Mouse (Mus musculus) neural tube, embryonic 14.5 days (tissue): ENCODE results near the gene Ubox5. TPM values are rescaled to one million over a fixed set of nuclear protein-coding genes. Genes with fewer than 3 reads are reported as not detected.

ENCODE experiments used
- ATAC-seq: fragments of 200-750 bp; cut with Nextera tagmentation; 2 replicates; pipeline ENCODE4 v1.8.0; 2017; ENCODE audit warnings: low read depth, mild to moderate bottlenecking, moderate TSS enrichment, moderate library complexity
- H3K27ac ChIP-seq: fragments of 300-500 bp; sonication (generic); 2 replicates; pipeline ENCODE4 v1.5.1; 2014; ENCODE audit warnings: low read depth, mild to moderate bottlenecking, control low read depth, low read length, moderate library complexity, mixed read lengths
- H3K27me3 ChIP-seq: fragments of 300-500 bp; sonication (generic); 2 replicates; pipeline ENCODE4 v1.6.1; 2014; ENCODE audit warnings: low read length; ENCODE audit not compliant: control insufficient read depth, insufficient read depth
- H3K36me3 ChIP-seq: fragments of 300-500 bp; sonication (generic); 2 replicates; pipeline ENCODE4 v1.6.1; 2014; ENCODE audit warnings: low read length, mixed read lengths; ENCODE audit not compliant: control insufficient read depth, insufficient read depth
- H3K4me1 ChIP-seq: fragments of 300-500 bp; sonication (generic); 2 replicates; pipeline ENCODE4 v1.6.1; 2014; ENCODE audit warnings: low read length; ENCODE audit not compliant: control insufficient read depth, insufficient read depth
- H3K4me2 ChIP-seq: fragments of 300-500 bp; sonication (generic); 2 replicates; pipeline ENCODE4 v1.6.1; 2014; ENCODE audit warnings: mild to moderate bottlenecking, low read depth, low read length, control low read depth
- H3K4me3 ChIP-seq: fragments of 300-500 bp; sonication (generic); 2 replicates; pipeline ENCODE4 v1.5.1; 2014; ENCODE audit warnings: low read depth, low read length, control low read depth, mixed read lengths
- H3K9ac ChIP-seq: fragments of 300-500 bp; sonication (generic); replicated peaks from 2 replicates; pipeline ENCODE4 v1.6.1; 2014; ENCODE audit warnings: low read depth, mild to moderate bottlenecking, control low read depth, low read length, mixed read lengths
- H3K9me3 ChIP-seq: fragments of 300-500 bp; sonication (generic); 2 replicates; pipeline ENCODE4 v1.6.1; 2016; ENCODE audit warnings: low read length; ENCODE audit not compliant: control insufficient read depth
- WGBS: fragments of 180-500 bp; shearing (Covaris S2); extraction: QIAGEN DNeasy Blood & Tissue Kit; methylation state at CpG from one replicate; pipeline ENCODE4 v1.1.7; 2014; 5-methylcytosine and 5-hydroxymethylcytosine counted together
- polyA plus RNA-seq: library from polyadenylated mRNA; unstranded; fragments of >200 nt; fragmentation: Nextera tagmentation; extraction: Ambion mirVana; gene quantifications from 2 replicates; pipeline ENCODE4 v1.2.1, GENCODE M21; 2014

The Ubox5 gene
- polyA plus RNA-seq, 1 experiment from 2014 or later: 11.3 TPM

DNA sequence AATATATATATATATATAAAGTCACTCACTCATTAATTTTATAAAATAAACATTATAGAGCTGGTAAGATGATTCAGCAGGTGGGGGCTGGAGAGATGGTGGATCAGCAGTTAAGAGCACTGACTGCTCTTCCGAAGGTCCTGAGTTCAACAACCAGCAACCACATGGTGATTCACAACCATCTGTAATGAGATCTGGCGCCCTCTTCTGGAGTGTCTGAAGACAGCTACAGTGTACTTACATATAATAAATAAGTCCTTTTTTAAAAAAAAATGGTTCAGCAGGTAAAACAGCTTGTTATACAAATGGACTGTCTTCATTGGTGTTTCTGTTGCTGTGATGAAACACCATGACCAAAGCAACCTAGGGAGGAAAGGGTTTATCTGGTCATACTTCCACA is 71.8 kb downstream of the Ubox5 start:
- 83% methylated on average over 2 of the region's 2 CpGs for WGBS

DNA sequence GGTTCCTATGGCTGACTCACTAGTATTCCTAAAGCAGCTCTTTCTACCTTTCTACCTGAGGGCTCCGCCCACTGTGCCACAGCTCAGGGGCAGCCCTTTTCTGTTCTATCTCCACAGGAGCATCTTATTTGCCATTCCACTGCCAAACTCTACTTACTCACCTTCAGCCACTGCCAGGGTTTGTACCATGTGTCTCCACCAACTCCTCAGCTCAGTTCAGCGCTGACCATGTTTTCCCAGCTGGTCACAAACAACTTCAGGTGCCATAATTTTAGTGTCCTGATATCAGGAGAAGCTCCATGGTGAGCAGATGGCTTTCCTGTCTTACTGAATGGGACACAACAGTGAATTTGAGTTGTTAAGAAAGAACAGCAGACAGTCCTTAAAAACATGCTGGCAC is 72.4 kb downstream of the Ubox5 start:
- H3K27ac ChIP-seq: no peak overlapping the region
- no peak overlapping the region for H3K4me2 ChIP-seq
- no peaks in the 10 kb centered on the region for H3K27me3 ChIP-seq
- H3K9me3 ChIP-seq: no peaks in the 10 kb centered on the region
- WGBS: 96% methylated on average over 2 of the region's 2 CpGs
- H3K9ac ChIP-seq: no peak overlapping the region
- no peaks in the 10 kb centered on the region for H3K4me1 ChIP-seq
- ATAC-seq: no peak
- no peak overlapping the region for H3K4me3 ChIP-seq
- H3K36me3 ChIP-seq: peaks cover 34% of the 10 kb centered on the region

More for the DNA sequence above, 71.8 kb downstream of the Ubox5 start:
- Histone ChIP-seq H3K27me3 (no peaks in the 10 kb centered on the region), H3K9me3 (no peaks in the 10 kb centered on the region), H3K36me3 (peaks cover 28% of the 10 kb centered on the region), H3K4me2 (no peak overlapping the region), H3K27ac (no peak overlapping the region), H3K4me3 (no peak overlapping the region), H3K9ac (no peak overlapping the region), H3K4me1 (no peaks in the 10 kb centered on the region)
- no peak for ATAC-seq

DNA sequence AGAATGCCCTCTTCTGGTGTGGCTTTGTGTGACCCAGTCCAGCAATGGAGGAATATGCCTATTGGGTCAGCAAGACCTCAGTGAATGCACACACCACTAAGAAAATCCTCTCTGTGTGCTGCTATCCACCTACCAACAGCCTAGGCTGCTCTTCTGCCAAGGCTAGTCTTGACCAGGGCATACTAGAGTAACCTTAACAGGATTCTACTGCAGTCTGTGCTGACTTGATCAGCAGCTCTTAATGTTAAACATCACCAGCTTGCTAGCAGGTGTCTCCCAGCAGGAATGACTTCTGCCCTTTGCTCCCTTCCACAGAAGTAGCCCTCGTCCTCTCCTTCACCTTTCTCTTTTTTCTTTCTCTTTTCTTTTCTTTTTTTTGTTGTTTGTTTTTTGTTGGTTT is 73.5 kb downstream of the Ubox5 start:
- Histone ChIP-seq H3K9me3 (no peaks in the 10 kb centered on the region), H3K36me3 (peaks cover 43% of the 10 kb centered on the region), H3K4me1 (no peaks in the 10 kb centered on the region), H3K4me2 (no peak overlapping the region), H3K27me3 (no peaks in the 10 kb centered on the region), H3K27ac (no peak overlapping the region), H3K4me3 (no peak overlapping the region), H3K9ac (no peak overlapping the region)
- no peak for ATAC-seq
- WGBS: 86% methylated on average over 1 of the region's 1 CpGs

- H3K27me3 ChIP-seq: no peaks in the 10 kb centered on the region
- 92% methylated on average over 7 of the region's 7 CpGs for WGBS
- H3K4me2 ChIP-seq: no peak overlapping the region
- H3K4me1 ChIP-seq: no peaks in the 10 kb centered on the region
- peaks cover 56% of the 10 kb centered on the region for H3K36me3 ChIP-seq
- no peak for ATAC-seq
- H3K9ac ChIP-seq: no peak overlapping the region
- H3K27ac ChIP-seq: no peak overlapping the region
- H3K4me3 ChIP-seq: no peak overlapping the region
- no peaks in the 10 kb centered on the region for H3K9me3 ChIP-seq
These were observed 75.0 kb downstream of the Ubox5 start for GRCm38 (mm10) chr2:130554841-130555240.

GRCm38 (mm10) chr2:130546957-130547356 is 82.9 kb downstream of the Ubox5 start:
- 93% methylated on average over 8 of the region's 8 CpGs for WGBS
- H3K36me3 ChIP-seq: peaks cover 62% of the 10 kb centered on the region
- no peak overlapping the region for H3K27ac ChIP-seq
- no peak overlapping the region for H3K9ac ChIP-seq
- no peak overlapping the region for H3K4me3 ChIP-seq
- ATAC-seq: no peak
- H3K9me3 ChIP-seq: no peaks in the 10 kb centered on the region
- H3K4me2 ChIP-seq: no peak overlapping the region
- H3K27me3 ChIP-seq: no peaks in the 10 kb centered on the region
- no peaks in the 10 kb centered on the region for H3K4me1 ChIP-seq

DNA sequence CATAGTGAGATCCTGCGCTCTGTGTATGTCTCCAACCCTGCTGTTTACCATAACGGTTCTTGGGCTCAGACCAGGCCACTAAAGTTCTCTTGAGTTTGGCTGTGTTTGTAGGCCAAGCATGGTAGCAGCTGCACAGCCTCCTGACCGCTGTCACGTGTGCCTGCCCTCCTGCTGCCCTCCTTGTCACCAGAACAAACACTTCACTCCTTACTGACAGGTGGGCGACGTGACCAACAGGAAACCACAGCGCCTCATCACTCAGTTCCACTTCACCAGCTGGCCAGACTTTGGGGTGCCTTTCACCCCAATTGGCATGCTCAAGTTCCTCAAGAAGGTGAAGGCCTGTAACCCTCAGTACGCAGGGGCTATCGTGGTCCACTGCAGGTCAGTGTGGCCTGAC is 89.6 kb downstream of the Ubox5 start:
- Histone ChIP-seq H3K27me3 (no peaks in the 10 kb centered on the region), H3K4me1 (no peaks in the 10 kb centered on the region), H3K9me3 (no peaks in the 10 kb centered on the region), H3K4me2 (no peak overlapping the region), H3K36me3 (peaks cover 64% of the 10 kb centered on the region), H3K4me3 (no peak overlapping the region), H3K9ac (no peak overlapping the region), H3K27ac (no peak overlapping the region)
- no peak for ATAC-seq
- WGBS: 91% methylated on average over 9 of the region's 9 CpGs

Other genes starting within 250 kb of the Ubox5 start
- gene Cpxm1, start 232.5 kb downstream of the Ubox5 start, polyA plus RNA-seq: 11.7 and 24.1 TPM in 2 replicates
- gene Gm28372, start 224.8 kb downstream of the Ubox5 start, polyA plus RNA-seq: 0.23 and 0.28 TPM in 2 replicates
- 0.91 TPM in 1 of 2 replicates, not detected in the other for gene 1700020A23Rik, start 224.8 kb downstream of the Ubox5 start, polyA plus RNA-seq
- not detected in 2 replicates for gene Tmem239, start 223.6 kb downstream of the Ubox5 start, polyA plus RNA-seq
- gene Vps16, start 205.7 kb downstream of the Ubox5 start, polyA plus RNA-seq: 76.4 and 81.7 TPM in 2 replicates
- gene Pced1a, start 205.3 kb downstream of the Ubox5 start, polyA plus RNA-seq: 10.8 and 11.5 TPM in 2 replicates
- 164 and 165 TPM in 2 replicates for gene Ptpra, start 179.8 kb downstream of the Ubox5 start, polyA plus RNA-seq
- gene Mrps26, start 66.3 kb downstream of the Ubox5 start, polyA plus RNA-seq: 101 and 110 TPM in 2 replicates
- not detected in 2 replicates for gene Oxt, start 53.9 kb downstream of the Ubox5 start, polyA plus RNA-seq
- gene Avp, start 47.5 kb downstream of the Ubox5 start, polyA plus RNA-seq: 0.39 and 0.68 TPM in 2 replicates
- gene Fastkd5, start within 50 bp of the Ubox5 start, polyA plus RNA-seq: 12.4 and 14.6 TPM in 2 replicates
- 6.2 and 8.4 TPM in 2 replicates for gene Lzts3, start 12.8 kb upstream of the Ubox5 start, polyA plus RNA-seq
- 75.0 and 77.0 TPM in 2 replicates for gene Ddrgk1, start 34.6 kb upstream of the Ubox5 start, polyA plus RNA-seq
- 116 and 117 TPM in 2 replicates for gene Itpa, start 37.6 kb upstream of the Ubox5 start, polyA plus RNA-seq
- gene Slc4a11, start 67.5 kb upstream of the Ubox5 start, polyA plus RNA-seq: 0.37 and 0.50 TPM in 2 replicates